Mouse (Mus musculus) layer of hippocampus, postnatal 36 days (tissue): ENCODE measurements around the gene Ccl8. TPM values are rescaled to one million over a fixed set of nuclear protein-coding genes. Genes with fewer than 3 reads are reported as not detected.

ENCODE experiments used
- DNase-seq, 2 experiments: peaks; one replicate each; pipeline ENCODE4 v3.0.0; 2022
- total RNA-seq, 2 experiments: library from RNA; stranded (reverse); gene quantifications; 2 replicates each; pipeline ENCODE4 v1.2.3; 2021

The Ccl8 gene
- total RNA-seq, result not detected

GRCm38 (mm10) chr11:82114885-82115284 is at the start of gene Ccl8:
Gene Ccl8 (plus strand): TSS chr11:82115185.
- DNase-seq, result no peak

- no peak for DNase-seq
Measured at GRCm38 (mm10) chr11:82066953-82067571, 47.9 kb upstream of the Ccl8 start.

GRCm38 (mm10) chr11:82071076-82071475 is 43.9 kb upstream of the Ccl8 start:
- no peak for DNase-seq

GRCm38 (mm10) chr11:82072374-82072773 is 42.6 kb upstream of the Ccl8 start:
- DNase-seq, result no peak

- no peak for DNase-seq
Measured at GRCm38 (mm10) chr11:82072984-82073383, 42.0 kb upstream of the Ccl8 start.

GRCm38 (mm10) chr11:82073686-82074085 is 41.3 kb upstream of the Ccl8 start:
- no peak for DNase-seq

- no peak for DNase-seq
Measured at GRCm38 (mm10) chr11:82077031-82077430, 38.0 kb upstream of the Ccl8 start.

- no peak for DNase-seq
Measured at GRCm38 (mm10) chr11:82078136-82078730, 36.8 kb upstream of the Ccl8 start.

GRCm38 (mm10) chr11:82080865-82081264 is 34.1 kb upstream of the Ccl8 start:
- DNase-seq, result no peak

GRCm38 (mm10) chr11:82084360-82084759 is 30.6 kb upstream of the Ccl8 start:
- no peak for DNase-seq

GRCm38 (mm10) chr11:82099511-82100323 is 15.3 kb upstream of the Ccl8 start:
- DNase-seq, result no peak

- DNase-seq, result no peak
Measured at GRCm38 (mm10) chr11:82101087-82101486, 13.9 kb upstream of the Ccl8 start.

GRCm38 (mm10) chr11:82101529-82101928 is 13.5 kb upstream of the Ccl8 start, which contains the start of gene Ccl12:
Gene Ccl12 (plus strand): TSS chr11:82101845.
- no peak for DNase-seq

GRCm38 (mm10) chr11:82109611-82110010 is 5.4 kb upstream of the Ccl8 start:
- no peak for DNase-seq

GRCm38 (mm10) chr11:82110372-82111248 is 4.4 kb upstream of the Ccl8 start:
- no peak for DNase-seq

- DNase-seq, result no peak
Measured at GRCm38 (mm10) chr11:82116041-82116440, 1.1 kb downstream of the Ccl8 start.

GRCm38 (mm10) chr11:82132977-82133376 is 18.0 kb downstream of the Ccl8 start:
- DNase-seq, result no peak

- no peak for DNase-seq
Measured at GRCm38 (mm10) chr11:82136196-82136595, 21.2 kb downstream of the Ccl8 start.

- no peak for DNase-seq
Measured at GRCm38 (mm10) chr11:82139492-82140094, 24.6 kb downstream of the Ccl8 start.

GRCm38 (mm10) chr11:82159126-82159525 is 44.1 kb downstream of the Ccl8 start:
- DNase-seq, result no peak

GRCm38 (mm10) chr11:82163285-82163684 is 48.3 kb downstream of the Ccl8 start:
- no peak for DNase-seq
